Mouse (Mus musculus): Measurements from ENCODE around the gene Ptpn23. TPM values are rescaled to one million over a fixed set of nuclear protein-coding genes. Genes with fewer than 3 reads are reported as not detected.

The Ptpn23 gene
- polyA plus RNA-seq, 2 experiments = 2.8 to 4.3 TPM

DNA sequence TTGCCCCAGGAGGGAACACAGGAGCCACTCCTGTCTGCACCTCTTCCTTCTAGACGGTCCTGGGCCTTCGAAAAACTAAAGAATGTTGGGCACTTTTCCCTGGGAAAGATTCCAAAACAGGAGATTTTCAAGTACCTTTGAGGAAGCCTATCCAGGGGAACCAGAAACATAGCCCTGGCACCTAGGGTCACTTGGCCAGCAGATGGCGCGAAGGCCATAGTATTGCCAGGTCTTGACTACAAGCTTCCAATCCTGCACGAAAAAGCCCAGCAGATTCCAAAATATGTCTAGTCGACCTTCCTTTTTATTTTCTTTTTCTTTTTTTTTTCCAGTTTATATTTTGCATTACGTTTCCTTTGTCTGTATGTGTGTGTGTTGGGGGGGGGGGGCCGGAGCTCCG lies 5.8 kb upstream of the Ptpn23 start:
- Histone ChIP-seq H3K27me3 (ENCODE audit: control insufficient read depth, insufficient read depth, low read length) (no peaks in the 10 kb centered on the region), H3K36me3 (replicated peaks; ENCODE audit: control insufficient read depth, insufficient read depth, low read depth) (no peaks in the 10 kb centered on the region), H3K9ac (replicated peaks) (no peak overlapping the region), H3K4me3 (ENCODE audit: insufficient read depth in 1 of 2, low read depth in 2 of 2, low read length in 2 of 2) (no peak overlapping the region), H3K4me2 (ENCODE audit: low read depth) (no peak overlapping the region), H3K27ac (no peak overlapping the region), H3K4me1 (replicated peaks; ENCODE audit: control insufficient read depth in 2 of 2, insufficient read depth in 2 of 2, low read length in 1 of 2) (peaks cover 0 to 4% of the 10 kb centered on the region in 2 experiments; a peak in 3 of 4 replicates), H3K9me3 (ENCODE audit: control insufficient read depth, low read length) (no peaks in the 10 kb centered on the region)
- no peak for DNase-seq (ENCODE audit: low read depth in 3 of 3, low spot score in 3 of 3)
- no peak for ATAC-seq (ENCODE audit: insufficient read depth)
- no peak for TF ChIP-seq EP300 (IDR thresholded peaks at IDR 0.05; ENCODE audit: low read depth)
- peak; percentile 54 for TF ChIP-seq CTCF (IDR thresholded peaks at IDR 0.05; ENCODE audit: low read depth)
- 46% methylated on average over 9 of the region's 9 CpGs for WGBS (ENCODE audit: insufficient replicate concordance)

DNA sequence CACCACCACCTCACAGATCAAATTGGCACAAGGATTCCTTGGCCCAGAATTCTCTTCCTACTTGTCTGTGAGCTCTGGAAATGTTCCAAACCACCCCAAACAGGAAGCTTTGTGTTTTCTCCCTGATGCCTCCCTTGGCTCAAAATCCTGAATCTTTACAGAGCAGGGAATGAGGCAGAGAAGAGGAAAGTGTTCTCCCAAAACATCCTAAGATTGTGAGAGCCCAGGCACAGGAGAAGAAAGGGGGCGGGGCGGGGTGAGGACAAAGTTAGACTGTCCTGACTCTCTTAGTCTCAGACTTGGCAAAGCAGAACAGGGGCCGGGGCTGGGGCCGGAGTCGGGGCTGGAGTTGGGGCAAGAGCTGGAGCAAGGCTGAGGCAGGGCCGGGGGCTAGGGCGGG lies 4.9 kb upstream of the Ptpn23 start:
- ATAC-seq (ENCODE audit: insufficient read depth) (no peak), DNase-seq (ENCODE audit: low read depth in 3 of 3, low spot score in 3 of 3) (no peak)
- no peak overlapping the region for H3K4me3 ChIP-seq (ENCODE audit: insufficient read depth in 1 of 2, low read depth in 2 of 2, low read length in 2 of 2)
- peaks cover 0 to 8% of the 10 kb centered on the region in 2 experiments; a peak in 3 of 4 replicates for H3K4me1 ChIP-seq (replicated peaks; ENCODE audit: control insufficient read depth in 2 of 2, insufficient read depth in 2 of 2, low read length in 1 of 2)
- WGBS (ENCODE audit: insufficient replicate concordance) = 78% methylated on average over 7 of the region's 7 CpGs
- H3K4me2 ChIP-seq (ENCODE audit: low read depth) = no peak overlapping the region
- no peaks in the 10 kb centered on the region for H3K27me3 ChIP-seq (ENCODE audit: control insufficient read depth, insufficient read depth, low read length)
- H3K9me3 ChIP-seq (ENCODE audit: control insufficient read depth, low read length) = no peaks in the 10 kb centered on the region
- no peak overlapping the region for H3K9ac ChIP-seq (replicated peaks)
- no peaks in the 10 kb centered on the region for H3K36me3 ChIP-seq (replicated peaks; ENCODE audit: control insufficient read depth, insufficient read depth, low read depth)
- no peak for TF ChIP-seq EP300 (IDR thresholded peaks at IDR 0.05; ENCODE audit: low read depth)
- no peak for TF ChIP-seq CTCF (IDR thresholded peaks at IDR 0.05; ENCODE audit: low read depth)
- H3K27ac ChIP-seq = no peak overlapping the region

DNA sequence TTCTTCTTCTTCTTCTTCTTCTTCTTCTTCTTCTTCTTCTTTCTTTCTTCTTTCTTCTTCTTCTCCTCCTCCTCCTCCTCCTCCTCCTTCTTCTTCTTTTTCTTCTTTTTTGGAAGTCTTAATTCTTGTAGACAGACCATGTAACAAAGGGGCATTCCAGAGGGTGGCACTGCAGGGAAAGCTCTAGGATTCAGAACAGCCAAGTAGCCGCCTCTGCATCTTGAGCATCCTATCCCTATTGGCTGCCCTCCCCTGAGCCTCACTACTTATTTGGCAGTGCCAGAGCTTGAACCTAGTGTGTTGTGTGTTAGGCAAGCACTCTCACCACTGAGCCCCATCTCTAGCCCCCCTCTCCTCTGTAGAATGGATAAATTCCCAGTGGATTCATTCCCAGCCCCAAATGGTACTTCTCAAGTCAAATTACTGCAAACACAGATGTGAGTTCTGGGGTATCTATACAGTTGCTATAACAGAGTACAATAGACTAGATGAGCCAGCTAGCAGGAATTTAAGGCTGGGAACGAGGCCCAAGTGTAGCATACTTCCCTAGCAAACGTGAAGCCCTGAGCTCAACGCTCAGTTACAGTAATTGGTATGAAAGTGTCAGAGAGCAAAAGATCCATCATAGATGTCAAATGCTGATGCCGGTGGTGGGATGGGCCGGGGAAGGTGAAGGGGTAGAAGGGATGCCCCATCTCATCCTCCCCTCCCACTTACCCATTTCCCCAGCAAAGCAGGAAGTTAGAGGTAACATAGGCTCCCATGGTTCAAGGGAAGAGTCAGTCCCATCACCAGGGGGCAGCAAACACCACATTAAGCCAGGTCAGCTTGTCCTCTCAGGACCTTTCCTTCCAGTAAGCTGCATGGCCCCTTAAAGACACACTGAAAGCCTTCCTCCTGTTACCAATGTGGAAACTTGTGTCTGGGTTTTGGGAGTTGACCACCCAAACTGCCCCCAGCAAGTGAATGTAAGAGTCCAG lies 3.2 kb upstream of the Ptpn23 start:
- Histone ChIP-seq H3K27ac (no peak overlapping the region), H3K9me3 (ENCODE audit: control insufficient read depth, low read length) (no peaks in the 10 kb centered on the region), H3K4me1 (replicated peaks; ENCODE audit: control insufficient read depth in 2 of 2, insufficient read depth in 2 of 2, low read length in 1 of 2) (peaks cover 3 to 13% of the 10 kb centered on the region in 2 experiments; a peak in 3 of 4 replicates), H3K4me3 (ENCODE audit: insufficient read depth in 1 of 2, low read depth in 2 of 2, low read length in 2 of 2) (no peak overlapping the region), H3K4me2 (ENCODE audit: low read depth) (no peak overlapping the region), H3K27me3 (ENCODE audit: control insufficient read depth, insufficient read depth, low read length) (no peaks in the 10 kb centered on the region), H3K9ac (replicated peaks) (no peak overlapping the region), H3K36me3 (replicated peaks; ENCODE audit: control insufficient read depth, insufficient read depth, low read depth) (no peaks in the 10 kb centered on the region)
- no peak for TF ChIP-seq EP300 (IDR thresholded peaks at IDR 0.05; ENCODE audit: low read depth)
- peak; percentile 89 for TF ChIP-seq CTCF (IDR thresholded peaks at IDR 0.05; ENCODE audit: low read depth)
- WGBS (ENCODE audit: insufficient replicate concordance) = 34% methylated on average over 6 of the region's 6 CpGs
- ATAC-seq (ENCODE audit: insufficient read depth) (no peak), DNase-seq (ENCODE audit: low read depth in 3 of 3, low spot score in 3 of 3) (peak; percentile 58 to 65 (median 59))

DNA sequence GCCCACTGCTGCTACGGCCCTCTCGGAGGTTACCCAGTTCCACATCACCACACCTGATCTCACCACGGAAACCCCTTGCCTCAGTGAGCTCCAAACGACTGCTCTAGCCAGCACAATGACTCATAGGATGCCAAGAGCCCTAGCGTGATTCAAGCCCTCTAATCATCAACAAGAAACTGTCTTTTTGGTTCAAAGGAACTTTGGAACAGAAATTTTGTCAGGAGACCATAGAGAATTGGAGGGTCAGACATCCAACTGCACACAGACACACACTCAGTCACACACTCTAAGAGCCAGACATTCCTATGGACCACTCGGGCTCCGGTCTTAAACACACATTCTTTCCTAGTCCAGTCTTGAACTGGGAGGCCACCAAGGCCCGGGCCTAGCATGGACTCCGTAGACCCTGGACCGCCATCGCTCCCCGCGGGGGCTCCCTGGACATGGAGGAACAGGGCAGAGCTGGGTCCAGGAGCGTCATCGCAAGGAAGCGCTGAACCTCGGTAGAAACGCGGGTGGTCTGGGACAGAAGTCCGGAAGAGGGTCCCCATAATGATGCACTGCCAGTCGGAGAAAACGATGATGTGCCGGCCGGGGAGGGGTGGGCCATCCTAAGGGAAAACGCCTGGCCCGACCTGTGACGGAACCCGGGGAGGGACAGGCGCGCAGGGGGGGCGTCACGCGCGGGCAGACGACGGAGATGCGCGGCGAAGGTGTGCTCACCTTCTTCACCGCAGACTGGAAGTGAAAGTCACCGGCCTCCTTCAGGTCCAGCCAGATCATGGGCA lies 508 bp downstream of the Ptpn23 start:
- DNase-seq (ENCODE audit: low read depth in 3 of 3, low spot score in 3 of 3) (peak in 1 of 3 experiments; percentile 11), ATAC-seq (ENCODE audit: insufficient read depth) (peak; percentile 60)
- Histone ChIP-seq H3K4me1 (replicated peaks; ENCODE audit: control insufficient read depth in 2 of 2, insufficient read depth in 2 of 2, low read length in 1 of 2) (peaks cover 3 to 13% of the 10 kb centered on the region in 2 experiments; a peak in 3 of 4 replicates), H3K9ac (replicated peaks) (peak overlapping the region; percentile 71), H3K4me3 (ENCODE audit: insufficient read depth in 1 of 2, low read depth in 2 of 2, low read length in 2 of 2) (peak overlapping the region; percentile 68 to 90), H3K27ac (no peak overlapping the region), H3K36me3 (replicated peaks; ENCODE audit: control insufficient read depth, insufficient read depth, low read depth) (no peaks in the 10 kb centered on the region), H3K27me3 (ENCODE audit: control insufficient read depth, insufficient read depth, low read length) (no peaks in the 10 kb centered on the region), H3K4me2 (ENCODE audit: low read depth) (peak overlapping the region; percentile 85), H3K9me3 (ENCODE audit: control insufficient read depth, low read length) (no peaks in the 10 kb centered on the region)
- no peak for TF ChIP-seq CTCF (IDR thresholded peaks at IDR 0.05; ENCODE audit: low read depth)
- TF ChIP-seq EP300 (IDR thresholded peaks at IDR 0.05; ENCODE audit: low read depth) = no peak
- whole genome bisulfite sequencing (ENCODE audit: insufficient replicate concordance) = under 1% methylated on average over 41 of the region's 41 CpGs
